Mouse (Mus musculus): ENCODE measurements around the gene Srxn1.

DNA sequence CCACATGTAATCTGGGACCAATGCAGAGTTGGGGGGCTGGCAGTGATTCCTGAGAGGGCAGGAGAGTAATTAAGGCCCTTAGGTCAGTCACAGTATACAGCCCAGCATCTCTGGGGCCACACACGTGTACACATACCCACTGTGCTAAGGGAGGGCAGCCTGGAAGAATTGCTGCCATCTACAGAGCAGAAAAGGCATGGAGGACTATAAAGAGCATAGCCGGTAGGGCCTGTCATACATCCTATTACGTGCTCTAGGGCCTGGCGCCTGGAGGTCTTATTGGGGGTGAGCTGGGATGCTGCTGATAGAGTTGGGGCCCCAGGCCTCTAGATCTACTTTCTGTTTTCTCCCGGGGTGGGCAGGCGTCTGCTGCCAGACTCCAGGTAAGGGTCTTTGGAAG, 18.9 kb upstream of the Srxn1 start:
- TF ChIP-seq CTCF (IDR thresholded peaks at IDR 0.05) (no peak), EP300 (IDR thresholded peaks at IDR 0.05; ENCODE audit: insufficient read depth, low read depth, low read length) (no peak)

All from heart, adult 2 months (tissue).